ENCODE assay signal across 29 mouse cellular contexts in genomic region chr9:44641616-44642015, GRCm38 (mm10). TPM values are rescaled to one million over a fixed set of nuclear protein-coding genes. Genes with fewer than 3 reads are reported as not detected.
DNase-seq lines count a peak whose midpoint lies in the region; ATAC-seq and TF ChIP-seq lines count a peak whose summit lies in the region.
"Had no signal": no experiment of that assay in that cellular context is flagged by ENCODE, and none has a peak within 500 bp of the region (broad histone marks: within the 10 kb centered on the region; RNA-seq: fewer than 3 reads in every experiment).

No protein-coding gene starts in this region.

- WGBS in forebrain, embryonic 10.5 days = 92% methylated on average over 2 of the region's 2 CpGs
- WGBS in forebrain, embryonic 13.5 days = 94% methylated on average over 2 of the region's 2 CpGs
- 94% methylated on average over 2 of the region's 2 CpGs for WGBS in midbrain, embryonic 11.5 days
- 90% methylated on average over 2 of the region's 2 CpGs for WGBS in midbrain, postnatal 0 days
- WGBS in limb, embryonic 10.5 days = 92% methylated on average over 2 of the region's 2 CpGs

- TF ChIP-seq CTCF in midbrain, postnatal 0 days (IDR thresholded peaks at IDR 0.05) = no peak
- no peak for TF ChIP-seq CTCF in testis, adult 2 months (IDR thresholded peaks at IDR 0.05; ENCODE audit: control insufficient read depth, insufficient read depth, insufficient replicate concordance, low read depth, low read length)

- H3K4me2 ChIP-seq in forebrain, embryonic 13.5 days = no peak overlapping the region
- no peak overlapping the region for H3K4me2 ChIP-seq in midbrain, embryonic 11.5 days
- no peak overlapping the region for H3K4me2 ChIP-seq in midbrain, postnatal 0 days (ENCODE audit: low read depth, low read length, poor library complexity, severe bottlenecking)
- H3K4me2 ChIP-seq: embryonic facial prominence, embryonic 12.5 days; forebrain, embryonic 12.5 days; forebrain, embryonic 15.5 days had no signal

- no peaks in the 10 kb centered on the region for H3K27me3 ChIP-seq in forebrain, embryonic 10.5 days (ENCODE audit: poor library complexity, severe bottlenecking)
- no peaks in the 10 kb centered on the region for H3K27me3 ChIP-seq in forebrain, embryonic 13.5 days
- H3K27me3 ChIP-seq in midbrain, embryonic 11.5 days (ENCODE audit: control insufficient read depth, insufficient read depth, low read length) = no peaks in the 10 kb centered on the region
- H3K27me3 ChIP-seq in midbrain, postnatal 0 days (ENCODE audit: insufficient read depth, low read length) = no peaks in the 10 kb centered on the region
- no peaks in the 10 kb centered on the region for H3K27me3 ChIP-seq in testis, adult 2 months (ENCODE audit: control insufficient read depth, insufficient read depth, low read length)
- no peaks in the 10 kb centered on the region for H3K27me3 ChIP-seq in limb, embryonic 10.5 days (ENCODE audit: low read depth, poor library complexity, severe bottlenecking)
- H3K27me3 ChIP-seq: embryonic facial prominence, embryonic 12.5 days; forebrain, embryonic 12.5 days; forebrain, embryonic 15.5 days; Patski had no signal

- H3K36me3 ChIP-seq in forebrain, embryonic 10.5 days (replicated peaks) = peaks cover 48% of the 10 kb centered on the region
- H3K36me3 ChIP-seq in forebrain, embryonic 13.5 days (ENCODE audit: poor library complexity, severe bottlenecking) = peaks cover 48% of the 10 kb centered on the region
- peaks cover 15% of the 10 kb centered on the region; the same call in 1 of the 2 replicates for H3K36me3 ChIP-seq in midbrain, embryonic 11.5 days (ENCODE audit: control insufficient read depth, insufficient read depth, low read length)
- peaks cover 3% of the 10 kb centered on the region; the same call in 1 of the 2 replicates for H3K36me3 ChIP-seq in midbrain, postnatal 0 days (ENCODE audit: insufficient read depth, low read length)
- no peaks in the 10 kb centered on the region for H3K36me3 ChIP-seq in testis, adult 2 months (ENCODE audit: control insufficient read depth, insufficient read depth, low read length)
- peaks cover 42% of the 10 kb centered on the region for H3K36me3 ChIP-seq in limb, embryonic 10.5 days

- H3K27ac ChIP-seq in forebrain, embryonic 10.5 days = no peak overlapping the region
- H3K27ac ChIP-seq in forebrain, embryonic 13.5 days = no peak overlapping the region
- no peak overlapping the region for H3K27ac ChIP-seq in midbrain, embryonic 11.5 days (ENCODE audit: low read depth, low read length)
- no peak overlapping the region for H3K27ac ChIP-seq in midbrain, postnatal 0 days (ENCODE audit: low read depth, low read length)
- no peak overlapping the region for H3K27ac ChIP-seq in testis, adult 2 months (ENCODE audit: control insufficient read depth, insufficient read depth, low read depth, low read length)
- no peak overlapping the region for H3K27ac ChIP-seq in limb, embryonic 10.5 days
- H3K27ac ChIP-seq: embryonic facial prominence, embryonic 10.5 days; embryonic facial prominence, embryonic 12.5 days; forebrain, embryonic 12.5 days; forebrain, embryonic 15.5 days had no signal

- no peak overlapping the region for H3K4me3 ChIP-seq in forebrain, embryonic 10.5 days
- H3K4me3 ChIP-seq in forebrain, embryonic 13.5 days = no peak overlapping the region
- H3K4me3 ChIP-seq in midbrain, embryonic 11.5 days (ENCODE audit: low read depth, low read length) = no peak overlapping the region
- H3K4me3 ChIP-seq in midbrain, postnatal 0 days (ENCODE audit: low read depth, low read length) = no peak overlapping the region
- H3K4me3 ChIP-seq in testis, adult 2 months (ENCODE audit: control insufficient read depth, low read depth, low read length) = peak overlapping the region; percentile 53
- H3K4me3 ChIP-seq in limb, embryonic 10.5 days = no peak overlapping the region
- H3K4me3 ChIP-seq: embryonic facial prominence, embryonic 10.5 days; embryonic facial prominence, embryonic 12.5 days; forebrain, embryonic 12.5 days; forebrain, embryonic 15.5 days had no signal

- no peak overlapping the region for H3K9ac ChIP-seq in forebrain, embryonic 13.5 days
- H3K9ac ChIP-seq in midbrain, embryonic 11.5 days (ENCODE audit: low read length) = no peak overlapping the region
- H3K9ac ChIP-seq in midbrain, postnatal 0 days (replicated peaks; ENCODE audit: low read length, poor library complexity, severe bottlenecking) = no peak overlapping the region
- H3K9ac ChIP-seq: embryonic facial prominence, embryonic 12.5 days; forebrain, embryonic 12.5 days; forebrain, embryonic 15.5 days; forebrain, postnatal 0 days had no signal

- peak; percentile 13 for DNase-seq in forebrain, embryonic 10.5 days (ENCODE audit: extremely low spot score, low spot score)
- DNase-seq in midbrain, embryonic 11.5 days (ENCODE audit: low spot score, missing footprints) = peak; percentile 83
- DNase-seq in midbrain, postnatal 0 days (ENCODE audit: low spot score) = no peak
- DNase-seq in testis, postnatal 14 days (ENCODE audit: low spot score) = no peak
- peak; percentile 27 for DNase-seq in limb, embryonic 10.5 days (ENCODE audit: low spot score)
- no peak for DNase-seq in kidney, postnatal 4 days
- DNase-seq: adrenal gland, postnatal 10 days; adrenal gland, postnatal 25 days; B cell, adult 2 months; cerebellum, adult 11 months; cerebellum, adult 18-20 months; cerebellum, adult 8-10 months; cerebellum, adult 9-11 months; cerebellum, postnatal 25 days; forebrain, postnatal 0 days had no signal

- H3K9me3 ChIP-seq in forebrain, embryonic 10.5 days = no peaks in the 10 kb centered on the region; the same call in 1 of the 2 replicates
- H3K9me3 ChIP-seq in forebrain, embryonic 13.5 days (replicated peaks) = no peaks in the 10 kb centered on the region; the same call in 1 of the 2 replicates
- no peaks in the 10 kb centered on the region for H3K9me3 ChIP-seq in midbrain, embryonic 11.5 days (ENCODE audit: control insufficient read depth, low read length)
- no peaks in the 10 kb centered on the region for H3K9me3 ChIP-seq in midbrain, postnatal 0 days (ENCODE audit: low read length)
- H3K9me3 ChIP-seq in limb, embryonic 10.5 days (replicated peaks) = 0 out of 2 replicates have a peak, but pooled peaks cover 2% of the 10 kb centered on the region
- H3K9me3 ChIP-seq: embryonic facial prominence, embryonic 12.5 days; forebrain, embryonic 12.5 days; forebrain, embryonic 15.5 days had no signal

- no peaks in the 10 kb centered on the region; the same call in 1 of the 2 replicates for H3K4me1 ChIP-seq in forebrain, embryonic 10.5 days
- H3K4me1 ChIP-seq in forebrain, embryonic 13.5 days = no peaks in the 10 kb centered on the region
- no peaks in the 10 kb centered on the region for H3K4me1 ChIP-seq in midbrain, embryonic 11.5 days (ENCODE audit: control insufficient read depth, insufficient read depth, low read length)
- H3K4me1 ChIP-seq in midbrain, postnatal 0 days (ENCODE audit: insufficient read depth, low read length) = no peaks in the 10 kb centered on the region
- peaks cover 6% of the 10 kb centered on the region for H3K4me1 ChIP-seq in testis, adult 2 months (ENCODE audit: control insufficient read depth, insufficient read depth, low read length)
- 0 out of 2 replicates have a peak, but pooled peaks cover 7% of the 10 kb centered on the region for H3K4me1 ChIP-seq in limb, embryonic 10.5 days
- H3K4me1 ChIP-seq: embryonic facial prominence, embryonic 10.5 days; embryonic facial prominence, embryonic 12.5 days; forebrain, embryonic 12.5 days; forebrain, embryonic 15.5 days had no signal

- no peak for ATAC-seq in forebrain, embryonic 13.5 days
- no peak for ATAC-seq in midbrain, embryonic 11.5 days (ENCODE audit: low FRiP score)
- ATAC-seq in midbrain, postnatal 0 days (ENCODE audit: low FRiP score) = no peak
- ATAC-seq: activated CD4-positive, CD25-positive, alpha-beta regulatory T cell, adult 4 months; CD4-positive, CD25-positive, alpha-beta regulatory T cell, adult 4 months; forebrain, embryonic 15.5 days; Patski had no signal

- TF ChIP-seq POLR2A in testis, adult 2 months (IDR thresholded peaks at IDR 0.05; ENCODE audit: control insufficient read depth, low read depth, low read length) = no peak

RNA-seq across cellular contexts. Expression of gene Treh, which starts 31.4 kb away (rescaled TPM):
- not detected in 2 replicates for polyA plus RNA-seq in forebrain, embryonic 10.5 days (2016; fragmentation: Nextera tagmentation; extraction: Ambion mirVana)
- polyA plus RNA-seq in forebrain, embryonic 13.5 days (2015; fragmentation: Nextera tagmentation; extraction: Ambion mirVana) = not detected in 2 replicates
- not detected in 2 replicates for polyA plus RNA-seq in midbrain, embryonic 11.5 days (2014; fragmentation: Nextera tagmentation; extraction: Ambion mirVana)
- total RNA-seq in midbrain, postnatal 0 days (2014; rRNA removed) = not detected in 2 replicates
- not detected in 2 replicates for polyA plus RNA-seq in midbrain, postnatal 0 days (2015; fragmentation: Nextera tagmentation; extraction: Ambion mirVana)
- polyA plus RNA-seq in testis, adult 2 months (2012; rRNA removed) = 0.47 TPM in 1 of 2 replicates, not detected in the other
- polyA plus RNA-seq in limb, embryonic 10.5 days (2016; fragmentation: Nextera tagmentation; extraction: Ambion mirVana) = not detected in 2 replicates
- total RNA-seq: adrenal gland, adult 18-20 months; adrenal gland, postnatal 10 days; adrenal gland, postnatal 25 days; adrenal gland, postnatal 4 days; ES-E14; forebrain, postnatal 0 days had no signal
- polyA plus RNA-seq: activated CD4-positive, CD25-positive, alpha-beta regulatory T cell, adult 4 months; brain, embryonic 14.5 days; CD4-positive, CD25-positive, alpha-beta regulatory T cell, adult 4 months; embryonic facial prominence, embryonic 10.5 days; embryonic facial prominence, embryonic 12.5 days; embryonic facial prominence, embryonic 14.5 days; forebrain, embryonic 12.5 days; forebrain, embryonic 15.5 days; forebrain, postnatal 0 days; Patski had no signal

RNA-seq across cellular contexts. Expression of gene Ddx6, which starts 36.9 kb away (rescaled TPM):
- polyA plus RNA-seq in forebrain, embryonic 10.5 days (2016; fragmentation: Nextera tagmentation; extraction: Ambion mirVana) = 20.3 and 21.0 TPM in 2 replicates
- 28.1 and 30.0 TPM in 2 replicates for polyA plus RNA-seq in forebrain, embryonic 13.5 days (2015; fragmentation: Nextera tagmentation; extraction: Ambion mirVana)
- 11.9 and 13.8 TPM in 2 replicates for polyA plus RNA-seq in midbrain, embryonic 11.5 days (2014; fragmentation: Nextera tagmentation; extraction: Ambion mirVana)
- total RNA-seq in midbrain, postnatal 0 days (2014; rRNA removed) = 68.6 and 87.2 TPM in 2 replicates
- polyA plus RNA-seq in midbrain, postnatal 0 days (2015; fragmentation: Nextera tagmentation; extraction: Ambion mirVana) = 14.8 and 19.9 TPM in 2 replicates
- 9.0 and 11.7 TPM in 2 replicates for polyA plus RNA-seq in testis, adult 2 months (2012; rRNA removed)
- 17.2 and 23.3 TPM in 2 replicates for polyA plus RNA-seq in limb, embryonic 10.5 days (2016; fragmentation: Nextera tagmentation; extraction: Ambion mirVana)

Comparison
In these comparisons a context has a peak if more than half of its experiments do, and no peak if none do; other contexts are left out.
1. DNase-seq: peak in forebrain, embryonic 10.5 days (single experiment), midbrain, embryonic 11.5 days (single experiment) and limb, embryonic 10.5 days (single experiment); none in midbrain, postnatal 0 days (single experiment), testis, postnatal 14 days (single experiment) and kidney, postnatal 4 days (0 of 2).